Mouse (Mus musculus): ENCODE data around the gene Vsig8.

DNA sequence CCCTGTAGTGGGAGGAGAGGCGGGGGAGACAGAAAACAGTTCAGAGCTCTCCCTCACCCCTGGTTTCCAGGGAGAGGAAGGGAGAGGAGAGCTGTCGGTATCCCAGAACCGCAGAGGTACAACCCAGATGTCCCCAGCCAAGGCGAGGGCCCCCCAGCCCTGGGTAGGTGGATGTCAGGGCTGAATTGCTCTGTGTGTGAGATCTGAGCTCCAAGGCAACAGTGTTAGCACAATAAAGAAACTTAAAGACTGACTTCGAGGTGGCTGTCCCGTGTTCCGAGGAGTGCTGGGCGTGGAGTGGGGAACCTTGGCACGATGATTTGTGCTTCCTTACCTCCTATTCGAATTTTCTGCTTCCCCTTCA lies 7.7 kb downstream of the Vsig8 start:
- TF ChIP-seq POLR2A (IDR thresholded peaks at IDR 0.05; ENCODE audit: borderline replicate concordance, extremely low read depth, insufficient read depth, insufficient read length, poor library complexity, severe bottlenecking): no peak
- no peak for TF ChIP-seq CTCF (IDR thresholded peaks at IDR 0.05; ENCODE audit: borderline replicate concordance, extremely low read depth, insufficient read depth, insufficient read length)
